ENCODE assay signal across 8 mouse cellular contexts in the genomic region with DNA sequence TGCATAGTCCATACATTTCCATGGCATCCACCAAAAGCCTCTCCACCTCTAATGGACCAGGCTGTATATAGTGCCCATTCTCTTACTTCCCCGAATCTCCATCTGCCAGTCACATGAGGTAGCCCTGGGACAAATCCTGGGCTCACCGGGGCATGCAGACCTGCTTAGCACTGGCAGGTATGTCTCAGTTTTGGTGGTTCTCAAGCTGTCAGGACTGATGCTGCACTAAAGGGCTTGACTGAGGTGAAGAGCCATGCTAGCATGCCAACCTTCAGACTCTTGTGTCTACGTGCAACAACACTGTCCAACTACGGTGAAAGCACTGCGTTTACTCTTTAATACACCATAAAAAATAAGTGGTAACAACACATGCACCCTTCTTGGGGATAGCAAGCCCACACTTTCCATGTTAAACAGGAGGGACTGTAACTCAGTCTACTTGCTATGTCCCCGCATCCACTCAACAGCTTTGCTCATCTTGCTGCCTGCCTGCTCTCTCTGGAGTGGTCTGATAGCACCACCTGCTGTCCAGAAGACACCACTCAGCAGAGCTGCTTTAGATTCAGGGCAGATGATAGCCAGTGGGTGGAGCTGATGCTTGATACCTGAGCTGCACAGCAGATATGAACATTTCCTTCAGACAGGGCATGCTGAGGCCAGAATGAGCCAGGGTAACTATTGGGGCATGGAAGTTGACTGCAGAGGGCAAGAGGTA.
DNase-seq lines count a peak whose midpoint lies in the region; ATAC-seq and TF ChIP-seq lines count a peak whose summit lies in the region.

No protein-coding gene starts in this region.

- H3K27ac ChIP-seq in embryonic facial prominence, embryonic 12.5 days: no peak overlapping the region
- H3K27ac ChIP-seq in kidney, embryonic 14.5 days (ENCODE audit: low read depth, low read length): no peak overlapping the region
- no peak overlapping the region for H3K27ac ChIP-seq in limb, embryonic 14.5 days (replicated peaks; ENCODE audit: low read depth, low read length)

- H3K4me1 ChIP-seq in embryonic facial prominence, embryonic 12.5 days: no peaks in the 10 kb centered on the region
- H3K4me1 ChIP-seq in kidney, embryonic 14.5 days (ENCODE audit: control insufficient read depth, insufficient read depth, low read length): no peaks in the 10 kb centered on the region
- H3K4me1 ChIP-seq in limb, embryonic 14.5 days (ENCODE audit: control insufficient read depth, insufficient read depth, low read length): no peaks in the 10 kb centered on the region

- peak; percentile 77 for ATAC-seq in embryonic facial prominence, embryonic 12.5 days (ENCODE audit: insufficient number of reproducible peaks, insufficient read depth, low FRiP score, low TSS enrichment)
- ATAC-seq in kidney, embryonic 14.5 days (ENCODE audit: low FRiP score, low TSS enrichment): peak; percentile 79
- peak; percentile 73 for ATAC-seq in limb, embryonic 14.5 days (ENCODE audit: low FRiP score, low read depth)

- H3K27me3 ChIP-seq in embryonic facial prominence, embryonic 12.5 days: no peaks in the 10 kb centered on the region
- H3K27me3 ChIP-seq in kidney, embryonic 14.5 days (ENCODE audit: control insufficient read depth, insufficient read depth, low read length): no peaks in the 10 kb centered on the region
- H3K27me3 ChIP-seq in limb, embryonic 14.5 days (ENCODE audit: control insufficient read depth, insufficient read depth, low read length): no peaks in the 10 kb centered on the region
- H3K27me3 ChIP-seq in splenic B cell, adult 2 months (ENCODE audit: control insufficient read depth, insufficient read depth, low read length, poor library complexity, severe bottlenecking): no peaks in the 10 kb centered on the region

- DNase-seq in 3T3-L1 (ENCODE audit: low read depth, low spot score): peak; percentile 82
- peak; percentile 73 for DNase-seq in adrenal gland, postnatal 25 days
- peak; percentile 79 to 81 for DNase-seq in heart, adult 18-20 months
- DNase-seq in limb, embryonic 14.5 days (ENCODE audit: low spot score): peak; percentile 81
- DNase-seq in natural killer cell, adult 2 months (ENCODE audit: low spot score in 2 of 2): peak; percentile 17 to 53
- peak; percentile 70 for DNase-seq in splenic B cell, adult 2 months (ENCODE audit: low read depth, low spot score)

- 84% methylated on average over 6 of the region's 6 CpGs for WGBS in embryonic facial prominence, embryonic 12.5 days
- WGBS in kidney, embryonic 14.5 days: 84% methylated on average over 6 of the region's 6 CpGs
- WGBS in limb, embryonic 14.5 days: 73% methylated on average over 6 of the region's 6 CpGs

- no peaks in the 10 kb centered on the region for H3K9me3 ChIP-seq in embryonic facial prominence, embryonic 12.5 days
- H3K9me3 ChIP-seq in kidney, embryonic 14.5 days (ENCODE audit: control insufficient read depth, low read length): no peaks in the 10 kb centered on the region
- H3K9me3 ChIP-seq in limb, embryonic 14.5 days (ENCODE audit: control insufficient read depth, low read length): no peaks in the 10 kb centered on the region

- H3K4me3 ChIP-seq in embryonic facial prominence, embryonic 12.5 days: no peak overlapping the region
- no peak overlapping the region for H3K4me3 ChIP-seq in kidney, embryonic 14.5 days (ENCODE audit: low read length)
- H3K4me3 ChIP-seq in limb, embryonic 14.5 days (replicated peaks; ENCODE audit: low read length): no peak overlapping the region

- H3K9ac ChIP-seq in embryonic facial prominence, embryonic 12.5 days: no peak overlapping the region
- no peak overlapping the region for H3K9ac ChIP-seq in kidney, embryonic 14.5 days (ENCODE audit: low read depth, low read length)
- no peak overlapping the region for H3K9ac ChIP-seq in limb, embryonic 14.5 days (ENCODE audit: low read depth, low read length, severe bottlenecking)

- H3K36me3 ChIP-seq in embryonic facial prominence, embryonic 12.5 days: no peaks in the 10 kb centered on the region
- H3K36me3 ChIP-seq in kidney, embryonic 14.5 days (ENCODE audit: control insufficient read depth, insufficient read depth, low read length): no peaks in the 10 kb centered on the region
- H3K36me3 ChIP-seq in limb, embryonic 14.5 days (ENCODE audit: control insufficient read depth, insufficient read depth, low read length): no peaks in the 10 kb centered on the region
- no peaks in the 10 kb centered on the region for H3K36me3 ChIP-seq in splenic B cell, adult 2 months (ENCODE audit: control insufficient read depth, insufficient read depth, low read length, poor library complexity, severe bottlenecking)

- no peak for TF ChIP-seq POLR2A in limb, embryonic 14.5 days (IDR thresholded peaks at IDR 0.05; ENCODE audit: borderline replicate concordance, extremely low read depth, insufficient read depth, insufficient read length)

- no peak overlapping the region for H3K4me2 ChIP-seq in embryonic facial prominence, embryonic 12.5 days (replicated peaks)
- no peak overlapping the region for H3K4me2 ChIP-seq in kidney, embryonic 14.5 days (replicated peaks; ENCODE audit: low read depth, low read length)
- H3K4me2 ChIP-seq in limb, embryonic 14.5 days (replicated peaks; ENCODE audit: low read depth, low read length, severe bottlenecking): no peak overlapping the region
